Mouse (Mus musculus): ENCODE data around the gene Ttc39b.

Ttc39b gene

GRCm38 (mm10) chr4:83328026-83328945 is 4.2 kb upstream of the Ttc39b start:
- peak; percentile 17 for DNase-seq (ENCODE audit: low read depth, low spot score)

GRCm38 (mm10) chr4:83327526-83327925 is 3.5 kb upstream of the Ttc39b start:
- no peaks in the 10 kb centered on the region for H3K27me3 ChIP-seq (ENCODE audit: control insufficient read depth, insufficient read depth, low read length, poor library complexity, severe bottlenecking)
- peak; percentile 19 for DNase-seq (ENCODE audit: low read depth, low spot score)
- H3K36me3 ChIP-seq (ENCODE audit: control insufficient read depth, insufficient read depth, low read length, poor library complexity, severe bottlenecking), result no peaks in the 10 kb centered on the region

More at GRCm38 (mm10) chr4:83328026-83328945, 4.2 kb upstream of the Ttc39b start:
- no peaks in the 10 kb centered on the region for H3K36me3 ChIP-seq (ENCODE audit: control insufficient read depth, insufficient read depth, low read length, poor library complexity, severe bottlenecking)
- H3K27me3 ChIP-seq (ENCODE audit: control insufficient read depth, insufficient read depth, low read length, poor library complexity, severe bottlenecking), result no peaks in the 10 kb centered on the region

- no peak for DNase-seq (ENCODE audit: low read depth, low spot score)
- H3K27me3 ChIP-seq (ENCODE audit: control insufficient read depth, insufficient read depth, low read length, poor library complexity, severe bottlenecking), result no peaks in the 10 kb centered on the region
- no peaks in the 10 kb centered on the region for H3K36me3 ChIP-seq (ENCODE audit: control insufficient read depth, insufficient read depth, low read length, poor library complexity, severe bottlenecking)
These were observed 1.3 kb upstream of the Ttc39b start for GRCm38 (mm10) chr4:83325366-83325765.

- H3K36me3 ChIP-seq (ENCODE audit: control insufficient read depth, insufficient read depth, low read length, poor library complexity, severe bottlenecking), result no peaks in the 10 kb centered on the region
- peak; percentile 73 for DNase-seq (ENCODE audit: low read depth, low spot score)
- no peaks in the 10 kb centered on the region for H3K27me3 ChIP-seq (ENCODE audit: control insufficient read depth, insufficient read depth, low read length, poor library complexity, severe bottlenecking)
These were observed 703 bp downstream of the Ttc39b start for GRCm38 (mm10) chr4:83323201-83323903.

DNA sequence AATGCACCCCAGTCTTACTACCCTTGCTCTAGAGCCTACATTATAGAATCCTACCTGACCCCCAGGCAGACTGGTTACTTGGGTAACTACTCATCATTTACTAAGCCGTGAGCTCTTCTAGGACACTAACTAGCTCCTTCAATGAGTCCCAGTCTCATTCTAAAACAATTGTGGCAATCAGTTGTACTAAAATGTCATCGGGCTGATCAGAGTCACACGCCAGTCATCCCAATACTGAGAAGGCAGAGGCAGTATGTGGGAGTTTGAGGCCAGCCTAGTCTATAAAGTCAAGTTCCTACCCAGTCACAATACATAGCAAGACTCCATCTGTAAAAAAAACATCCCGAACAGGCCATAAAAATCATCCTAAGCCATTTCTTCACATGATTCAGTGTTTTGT is 4.3 kb downstream of the Ttc39b start:
- DNase-seq (ENCODE audit: low read depth, low spot score), result no peak
- Histone ChIP-seq H3K36me3 (ENCODE audit: control insufficient read depth, insufficient read depth, low read length, poor library complexity, severe bottlenecking) (no peaks in the 10 kb centered on the region), H3K27me3 (ENCODE audit: control insufficient read depth, insufficient read depth, low read length, poor library complexity, severe bottlenecking) (no peaks in the 10 kb centered on the region)

DNA sequence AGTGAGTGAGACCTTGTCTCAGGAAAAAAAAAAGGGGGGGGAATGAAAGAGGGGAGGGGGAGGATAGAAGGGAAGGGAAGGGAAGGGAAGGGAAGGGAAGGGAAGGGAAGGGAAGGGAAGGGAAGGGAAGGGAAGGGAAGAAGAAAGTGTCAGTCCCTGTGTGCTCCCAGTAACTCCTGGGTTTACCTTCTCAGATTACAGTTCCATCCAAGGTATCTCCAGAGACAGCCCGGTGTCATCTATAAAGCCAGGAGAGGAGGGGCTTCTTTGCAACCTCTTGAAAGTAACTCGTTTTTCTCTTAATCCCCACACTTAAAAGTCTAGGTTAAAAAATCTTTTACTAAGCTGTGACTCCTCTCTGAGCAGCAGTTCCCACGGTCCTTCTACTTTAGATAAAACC is 5.3 kb downstream of the Ttc39b start:
- Histone ChIP-seq H3K36me3 (ENCODE audit: control insufficient read depth, insufficient read depth, low read length, poor library complexity, severe bottlenecking) (no peaks in the 10 kb centered on the region), H3K27me3 (ENCODE audit: control insufficient read depth, insufficient read depth, low read length, poor library complexity, severe bottlenecking) (no peaks in the 10 kb centered on the region)
- no peak for DNase-seq (ENCODE audit: low read depth, low spot score)

GRCm38 (mm10) chr4:83317826-83318348 is 6.2 kb downstream of the Ttc39b start:
- Histone ChIP-seq H3K27me3 (ENCODE audit: control insufficient read depth, insufficient read depth, low read length, poor library complexity, severe bottlenecking) (no peaks in the 10 kb centered on the region), H3K36me3 (ENCODE audit: control insufficient read depth, insufficient read depth, low read length, poor library complexity, severe bottlenecking) (no peaks in the 10 kb centered on the region)
- DNase-seq (ENCODE audit: low read depth, low spot score), result no peak

GRCm38 (mm10) chr4:83316718-83317117 is 7.3 kb downstream of the Ttc39b start:
- no peak for DNase-seq (ENCODE audit: low read depth, low spot score)
- H3K36me3 ChIP-seq (ENCODE audit: control insufficient read depth, insufficient read depth, low read length, poor library complexity, severe bottlenecking), result no peaks in the 10 kb centered on the region
- no peaks in the 10 kb centered on the region for H3K27me3 ChIP-seq (ENCODE audit: control insufficient read depth, insufficient read depth, low read length, poor library complexity, severe bottlenecking)

GRCm38 (mm10) chr4:83315930-83316329 is 8.1 kb downstream of the Ttc39b start:
- DNase-seq (ENCODE audit: low read depth, low spot score), result no peak
- no peaks in the 10 kb centered on the region for H3K36me3 ChIP-seq (ENCODE audit: control insufficient read depth, insufficient read depth, low read length, poor library complexity, severe bottlenecking)
- no peaks in the 10 kb centered on the region for H3K27me3 ChIP-seq (ENCODE audit: control insufficient read depth, insufficient read depth, low read length, poor library complexity, severe bottlenecking)

GRCm38 (mm10) chr4:83314922-83315881 is 8.9 kb downstream of the Ttc39b start:
- Histone ChIP-seq H3K27me3 (ENCODE audit: control insufficient read depth, insufficient read depth, low read length, poor library complexity, severe bottlenecking) (no peaks in the 10 kb centered on the region), H3K36me3 (ENCODE audit: control insufficient read depth, insufficient read depth, low read length, poor library complexity, severe bottlenecking) (no peaks in the 10 kb centered on the region)
- peak; percentile 42 for DNase-seq (ENCODE audit: low read depth, low spot score)

GRCm38 (mm10) chr4:83314261-83314793 is 9.7 kb downstream of the Ttc39b start:
- H3K36me3 ChIP-seq (ENCODE audit: control insufficient read depth, insufficient read depth, low read length, poor library complexity, severe bottlenecking), result no peaks in the 10 kb centered on the region

DNA sequence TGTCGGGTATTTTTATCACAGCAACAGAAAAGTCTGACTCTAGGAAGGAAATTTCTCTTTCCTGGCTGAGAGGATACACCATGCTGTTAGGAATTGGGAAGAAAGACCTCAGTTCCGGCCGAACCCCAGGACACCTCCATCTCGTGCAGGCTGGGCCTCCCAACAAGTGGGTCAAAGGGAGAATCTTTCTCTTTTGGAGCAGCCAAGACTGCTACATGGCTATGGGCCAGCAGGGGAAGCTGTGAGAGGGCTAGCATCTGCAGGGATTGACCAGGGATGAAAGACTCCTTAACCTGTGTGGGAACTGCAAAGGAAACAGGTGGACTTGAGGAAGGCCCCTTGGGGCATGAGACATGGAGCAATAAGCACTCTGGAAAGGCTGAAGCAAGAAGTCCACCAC is 11.7 kb downstream of the Ttc39b start:
- no peaks in the 10 kb centered on the region for H3K27me3 ChIP-seq (ENCODE audit: control insufficient read depth, insufficient read depth, low read length, poor library complexity, severe bottlenecking)
- H3K36me3 ChIP-seq (ENCODE audit: control insufficient read depth, insufficient read depth, low read length, poor library complexity, severe bottlenecking), result no peaks in the 10 kb centered on the region
- no peak for DNase-seq (ENCODE audit: low read depth, low spot score)

More at GRCm38 (mm10) chr4:83314261-83314793, 9.7 kb downstream of the Ttc39b start:
- DNase-seq (ENCODE audit: low read depth, low spot score), result peak; percentile 54
- no peaks in the 10 kb centered on the region for H3K27me3 ChIP-seq (ENCODE audit: control insufficient read depth, insufficient read depth, low read length, poor library complexity, severe bottlenecking)

GRCm38 (mm10) chr4:83311481-83311880 is 12.6 kb downstream of the Ttc39b start:
- DNase-seq (ENCODE audit: low read depth, low spot score), result no peak
- Histone ChIP-seq H3K36me3 (ENCODE audit: control insufficient read depth, insufficient read depth, low read length, poor library complexity, severe bottlenecking) (no peaks in the 10 kb centered on the region), H3K27me3 (ENCODE audit: control insufficient read depth, insufficient read depth, low read length, poor library complexity, severe bottlenecking) (no peaks in the 10 kb centered on the region)

DNA sequence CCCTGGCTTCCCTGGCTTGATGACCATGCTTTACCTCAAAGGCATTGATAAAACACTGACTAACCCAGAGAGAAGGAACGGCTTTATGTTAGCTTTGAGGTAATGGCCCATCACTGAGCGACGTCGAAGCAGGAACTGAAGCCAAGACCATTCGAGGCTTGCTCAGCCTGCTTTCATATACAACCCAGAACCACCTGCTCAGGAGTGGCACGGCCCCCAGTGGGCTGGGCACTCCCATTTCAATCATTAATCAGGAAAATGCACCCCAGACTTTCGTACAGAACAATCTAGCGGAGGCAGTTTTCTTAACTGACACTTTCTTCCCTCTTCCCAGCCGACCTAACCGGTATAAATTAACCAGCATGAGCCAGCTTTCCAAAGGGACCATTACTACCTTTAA is 13.1 kb downstream of the Ttc39b start:
- Histone ChIP-seq H3K36me3 (ENCODE audit: control insufficient read depth, insufficient read depth, low read length, poor library complexity, severe bottlenecking) (no peaks in the 10 kb centered on the region), H3K27me3 (ENCODE audit: control insufficient read depth, insufficient read depth, low read length, poor library complexity, severe bottlenecking) (no peaks in the 10 kb centered on the region)
- DNase-seq (ENCODE audit: low read depth, low spot score), result no peak

Measured in splenic B cell, adult 2 months (primary cell).